Mouse (Mus musculus) spleen, adult 2 months (tissue): ENCODE measurements around the gene Apoh.

Experiments used
- CTCF ChIP-seq: fragments of 200-500 bp; IDR thresholded peaks from 2 replicates; pipeline ENCODE4 v1.5.1; 2011; ENCODE audit warnings: mild to moderate bottlenecking, inconsistent platforms; ENCODE audit not compliant: insufficient read depth, insufficient read length, insufficient replicate concordance; ENCODE audit errors: extremely low read depth
- POLR2A ChIP-seq: fragments of 200-500 bp; IDR thresholded peaks from 2 replicates; pipeline ENCODE4 v1.6.1; 2011; ENCODE audit warnings: low read depth, low read length, inconsistent platforms

- TF ChIP-seq CTCF (no peak), POLR2A (no peak)
Observed at GRCm38 (mm10) chr11:108423221-108423620, 80.1 kb downstream of the Apoh start.
